Mouse (Mus musculus): ENCODE measurements around the gene Ror1.

Gene Ror1

GRCm38 (mm10) chr4:100209106-100209505, 113.5 kb downstream of the Ror1 start:
- DNase-seq (ENCODE audit: extremely low read depth, low read depth), result no peak

GRCm38 (mm10) chr4:100211331-100211730, 115.7 kb downstream of the Ror1 start:
- DNase-seq (ENCODE audit: extremely low read depth, low read depth), result no peak

DNA sequence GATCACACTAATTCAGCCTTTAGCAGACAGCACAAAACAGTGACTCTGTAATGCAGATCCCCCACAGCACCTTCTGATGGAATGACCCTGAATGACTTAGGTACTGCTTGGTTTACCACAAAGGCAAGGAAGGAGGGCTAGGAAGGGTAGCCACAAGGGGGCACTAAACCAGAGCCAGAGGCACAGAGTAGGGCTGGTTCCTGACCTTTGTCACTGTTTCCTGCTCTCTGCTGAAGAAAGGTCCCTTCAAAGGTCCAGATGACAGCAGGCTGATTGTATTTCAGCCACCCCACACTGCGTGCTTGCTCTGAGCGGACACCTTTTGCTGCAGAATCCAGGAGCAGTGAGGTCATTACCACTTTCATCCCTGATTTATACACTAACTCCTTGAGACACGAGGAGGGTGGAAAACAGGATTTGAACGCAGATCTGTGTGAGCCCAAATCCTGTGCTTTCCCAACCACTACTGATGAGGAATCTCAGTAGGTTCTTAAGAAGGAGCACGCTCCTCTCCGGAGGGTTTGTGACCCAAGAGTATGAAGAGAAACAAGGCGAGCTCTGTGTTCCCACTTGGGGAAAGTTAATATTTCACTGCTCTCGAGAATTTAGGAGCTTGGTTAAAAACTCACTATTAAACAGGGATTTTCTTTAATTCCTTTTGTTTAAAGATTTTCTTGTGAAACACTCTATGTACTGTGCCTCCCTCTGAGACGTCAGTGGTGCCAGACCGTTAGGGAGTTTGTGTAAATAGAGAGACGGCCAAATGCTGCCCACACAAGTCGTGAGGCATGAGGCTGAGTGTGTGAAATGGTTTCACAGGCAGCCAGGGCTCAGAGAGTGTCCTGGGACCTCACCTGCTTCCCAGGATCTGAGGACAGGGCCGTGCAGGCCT, 119.0 kb downstream of the Ror1 start:
- DNase-seq (ENCODE audit: extremely low read depth, low read depth), result no peak

DNA sequence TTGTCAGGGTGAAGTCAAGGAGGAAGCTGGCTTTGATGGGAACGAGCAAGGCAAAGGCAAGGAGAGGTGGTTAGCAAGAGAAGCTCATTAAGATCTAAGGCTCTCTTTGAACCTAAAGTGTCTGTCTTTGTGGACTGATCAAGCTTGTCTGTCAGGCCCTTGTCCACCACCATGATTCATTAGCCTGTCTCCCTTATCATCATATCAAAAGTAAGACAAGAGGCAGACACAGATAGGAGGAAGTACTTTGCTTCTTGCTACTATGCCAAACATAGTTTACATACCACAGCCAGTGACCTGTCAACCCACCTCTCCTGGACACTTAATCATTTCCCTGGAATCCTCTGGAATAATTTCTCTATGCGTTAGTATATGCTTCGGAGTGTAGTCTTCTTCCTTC, 121.0 kb downstream of the Ror1 start:
- no peak for DNase-seq (ENCODE audit: extremely low read depth, low read depth)

GRCm38 (mm10) chr4:100219026-100219425, 123.4 kb downstream of the Ror1 start:
- DNase-seq (ENCODE audit: extremely low read depth, low read depth), result no peak

- DNase-seq (ENCODE audit: extremely low read depth, low read depth), result no peak
Observed at GRCm38 (mm10) chr4:100219599-100219998, 124.0 kb downstream of the Ror1 start.

DNA sequence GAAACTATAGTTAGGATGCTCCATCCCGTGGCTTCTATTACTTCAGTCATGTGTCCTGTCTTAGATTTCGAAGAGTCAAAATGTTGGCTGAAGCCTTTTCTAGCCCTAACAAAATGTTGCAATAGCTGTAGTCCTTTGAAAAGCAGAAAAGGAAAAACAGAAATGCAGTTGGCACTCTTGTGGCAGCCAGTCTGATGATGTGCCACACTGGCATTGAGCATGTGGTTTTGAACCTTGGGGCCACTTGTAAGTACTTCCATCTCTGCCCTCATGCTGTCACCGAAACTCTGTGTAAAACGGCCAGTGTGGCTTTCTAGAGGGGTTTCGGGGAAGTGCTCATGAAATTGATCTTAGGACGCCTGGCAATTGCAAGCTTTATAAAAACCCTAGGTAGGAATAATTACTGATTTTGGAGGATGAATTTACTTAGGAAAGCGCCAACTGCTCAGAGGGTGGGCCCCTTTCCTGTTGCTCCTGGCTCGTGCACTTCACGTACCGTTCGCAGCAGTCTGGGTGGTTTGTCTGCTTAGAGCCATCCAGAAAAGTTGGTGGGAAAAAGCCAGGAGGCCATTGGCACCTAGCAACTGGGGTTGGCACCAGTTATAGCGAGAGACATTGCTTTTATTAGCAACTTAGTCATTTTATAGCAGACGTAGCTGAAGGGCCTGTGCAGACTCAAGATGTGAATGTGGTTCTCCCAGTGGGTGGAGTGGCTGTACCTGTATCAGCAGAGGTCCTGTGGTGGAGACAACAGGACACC, 126.6 kb downstream of the Ror1 start:
- no peak for DNase-seq (ENCODE audit: extremely low read depth, low read depth)

GRCm38 (mm10) chr4:100223532-100223931, 127.9 kb downstream of the Ror1 start:
- no peak for DNase-seq (ENCODE audit: extremely low read depth, low read depth)

GRCm38 (mm10) chr4:100223965-100224364, 128.4 kb downstream of the Ror1 start:
- no peak for DNase-seq (ENCODE audit: extremely low read depth, low read depth)

- no peak for DNase-seq (ENCODE audit: extremely low read depth, low read depth)
Observed at GRCm38 (mm10) chr4:100226619-100227018, 131.0 kb downstream of the Ror1 start.

DNA sequence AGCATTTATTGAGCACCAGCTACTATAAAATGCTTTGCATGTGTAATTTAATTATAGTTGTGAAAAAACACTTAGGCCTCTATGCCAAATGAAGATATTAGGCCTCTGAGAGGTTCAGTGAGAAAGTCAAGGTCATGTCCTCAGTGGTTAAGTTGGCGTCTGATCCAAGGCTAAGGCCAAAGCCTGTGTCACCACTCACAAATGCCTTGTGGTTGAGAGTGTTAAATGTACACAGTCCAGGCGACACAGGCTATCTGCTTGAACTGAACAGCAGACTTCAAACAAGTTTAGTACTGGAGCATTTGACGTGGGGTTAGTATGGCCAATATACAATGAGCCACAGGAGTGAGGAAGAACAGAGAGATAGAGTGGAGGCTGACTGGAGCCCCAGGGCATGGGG, 132.5 kb downstream of the Ror1 start:
- DNase-seq (ENCODE audit: extremely low read depth, low read depth), result no peak

DNA sequence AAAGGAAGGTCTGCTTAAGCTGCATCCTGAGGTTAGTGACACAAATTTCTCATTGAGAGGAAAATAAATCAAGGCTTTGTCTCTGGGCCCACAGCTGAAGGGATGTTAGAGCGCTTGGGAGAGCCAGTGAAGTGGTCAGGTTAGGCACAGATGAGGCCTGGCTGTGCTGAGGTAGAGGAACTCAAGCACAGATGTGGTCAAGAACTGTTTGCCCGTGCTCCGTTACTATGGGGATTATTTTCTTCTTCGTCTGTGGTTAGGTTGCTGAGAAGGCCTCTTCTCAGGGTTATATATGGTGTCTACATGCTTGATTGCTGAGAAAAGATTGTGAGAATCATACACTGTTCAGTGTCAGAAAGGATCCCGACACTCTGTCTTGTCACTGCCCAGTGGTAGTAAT, 134.7 kb downstream of the Ror1 start:
- no peak for DNase-seq (ENCODE audit: extremely low read depth, low read depth)

DNA sequence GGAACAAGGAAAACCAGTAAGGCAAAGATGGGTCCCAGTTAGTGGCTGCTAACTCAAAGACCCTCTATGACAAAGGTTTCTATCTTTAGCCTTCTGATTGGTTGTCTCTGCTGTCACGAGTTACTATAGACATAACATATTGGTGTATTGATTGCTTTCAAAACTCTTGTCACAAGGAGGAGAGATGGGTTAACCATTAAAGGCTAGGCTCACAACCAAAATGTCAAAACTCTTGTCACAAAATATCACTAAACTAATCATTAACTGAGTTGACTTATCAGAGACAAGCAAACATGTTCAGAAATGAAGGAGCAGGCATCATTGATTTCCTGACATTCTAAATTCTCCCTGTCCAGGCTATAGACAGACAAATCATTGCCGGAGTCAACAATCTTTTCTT, 135.4 kb downstream of the Ror1 start:
- no peak for DNase-seq (ENCODE audit: extremely low read depth, low read depth)

- DNase-seq (ENCODE audit: extremely low read depth, low read depth), result no peak
Observed at GRCm38 (mm10) chr4:100231906-100232305, 136.3 kb downstream of the Ror1 start.

DNA sequence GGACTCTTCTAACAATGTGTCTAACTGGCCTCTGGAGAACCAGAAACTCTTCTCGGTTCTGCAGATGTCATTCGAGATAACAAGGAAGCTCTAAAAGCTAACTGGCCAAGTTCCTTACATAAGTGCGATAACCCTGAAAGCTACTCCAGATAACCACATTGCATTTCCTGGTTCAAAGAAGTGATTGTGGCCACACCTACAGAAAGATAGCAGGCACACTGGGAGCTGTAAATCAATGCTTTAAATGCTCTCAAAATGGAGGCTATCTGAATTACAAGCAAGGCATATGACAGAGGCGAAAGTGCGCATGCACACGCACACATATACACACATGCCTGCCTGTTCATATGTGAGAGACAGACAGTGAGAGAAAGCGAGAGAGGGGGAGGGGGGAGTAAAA, 136.9 kb downstream of the Ror1 start:
- DNase-seq (ENCODE audit: extremely low read depth, low read depth), result no peak

GRCm38 (mm10) chr4:100233770-100234169, 138.2 kb downstream of the Ror1 start:
- no peak for DNase-seq (ENCODE audit: extremely low read depth, low read depth)

- no peak for DNase-seq (ENCODE audit: extremely low read depth, low read depth)
Observed at GRCm38 (mm10) chr4:100236339-100236738, 140.7 kb downstream of the Ror1 start.

GRCm38 (mm10) chr4:100242061-100242756, 146.6 kb downstream of the Ror1 start:
- DNase-seq (ENCODE audit: extremely low read depth, low read depth), result no peak

DNA sequence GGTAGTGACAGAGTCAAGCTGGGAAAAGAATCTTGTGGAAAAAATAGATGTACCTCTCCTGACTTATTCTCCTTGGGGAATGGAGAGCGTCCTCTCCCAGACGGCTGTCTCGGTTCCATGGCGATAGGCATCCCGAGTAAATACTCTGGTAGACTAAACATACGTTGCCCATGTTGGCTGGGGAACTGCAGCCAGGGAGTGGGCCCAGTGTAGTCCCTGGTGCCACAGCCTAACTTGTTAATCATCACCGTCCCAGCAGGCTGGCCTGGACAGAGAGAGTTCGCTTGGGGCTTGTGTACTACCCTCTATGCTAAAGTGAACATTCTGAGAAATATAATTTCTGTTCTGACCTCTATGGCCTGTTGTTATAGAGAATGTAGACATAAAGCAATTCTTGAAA, 148.7 kb downstream of the Ror1 start:
- DNase-seq (ENCODE audit: extremely low read depth, low read depth), result no peak

GRCm38 (mm10) chr4:100244701-100245100, 149.1 kb downstream of the Ror1 start:
- DNase-seq (ENCODE audit: extremely low read depth, low read depth), result no peak

GRCm38 (mm10) chr4:100247826-100248225, 152.2 kb downstream of the Ror1 start:
- DNase-seq (ENCODE audit: extremely low read depth, low read depth), result no peak

DNA sequence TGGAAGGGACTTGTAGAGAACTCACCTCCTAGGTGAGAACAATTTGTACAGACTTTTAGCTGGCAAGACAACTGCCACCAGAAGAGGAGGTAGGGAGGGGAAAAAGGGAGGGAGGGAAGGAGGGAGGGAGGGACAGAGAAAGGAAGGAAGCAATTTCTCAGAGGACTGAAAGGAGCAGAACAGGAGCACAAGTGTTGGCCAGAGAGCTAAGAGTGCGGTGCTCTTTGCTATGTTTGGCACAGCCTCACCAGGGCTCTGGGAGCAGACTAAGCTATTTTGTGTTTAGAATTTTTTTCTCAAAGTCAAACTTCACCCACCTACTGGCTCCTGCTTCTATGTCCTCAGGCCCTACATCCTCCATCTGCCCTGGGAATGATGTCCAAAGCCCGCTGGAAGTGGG, 152.7 kb downstream of the Ror1 start:
- no peak for DNase-seq (ENCODE audit: extremely low read depth, low read depth)
